Mouse (Mus musculus) gastrocnemius, adult 8-10 months (tissue): ENCODE measurements around the gene Ube2l3. TPM values are rescaled to one million over a fixed set of nuclear protein-coding genes. Genes with fewer than 3 reads are reported as not detected.

Experiments used
- microRNA-seq: library from miRNA; unstranded; fragments of <30 nt; microRNA quantifications from one replicate; pipeline ENCODE4 v1.2.0, GENCODE M21; 2022
- total RNA-seq, 4 experiments: library from RNA; stranded (reverse); gene quantifications; 2 replicates each; pipeline ENCODE4 v1.2.4; 2022

Gene Ube2l3
- total RNA-seq, 4 experiments from 2014 or later: 119 to 134 (median 127) TPM

Small RNA genes within 50 kb of the gene (microRNA-seq; reads per million reads assigned to microRNA genes)
- gene Mir130b (12.5 reads per million, percentile 8 among the genes with 10 or more reads in this experiment), gene Mir301b (not detected)

Other genes starting within 250 kb of the Ube2l3 start
- 100 to 1,000 TPM in 1 of 4 experiments, 10 to 100 TPM in 3; 85.8 to 100 (median 93.0) TPM for gene Mapk1, start 219.3 kb downstream of the Ube2l3 start, total RNA-seq
- 1 to 10 TPM in 2 of 4 experiments, under 1 TPM in 2; 0.46 to 1.7 (median 0.99) TPM for gene Ypel1, start 133.0 kb downstream of the Ube2l3 start, total RNA-seq
- gene Ppil2, start 91.4 kb downstream of the Ube2l3 start, total RNA-seq: 10 to 100 TPM; 23.1 to 27.9 (median 25.0) TPM
- gene 2610318N02Rik, start 77.5 kb downstream of the Ube2l3 start, total RNA-seq: not detected
- 1 to 10 TPM; 2.9 to 5.3 (median 3.7) TPM for gene Sdf2l1, start 70.3 kb downstream of the Ube2l3 start, total RNA-seq
- under 1 TPM in 1 of 4 experiments, not detected in 3; 0.22 TPM for gene Ydjc, start 58.0 kb downstream of the Ube2l3 start, total RNA-seq
- gene Ccdc116, start 55.4 kb downstream of the Ube2l3 start, total RNA-seq: under 1 TPM in 1 of 4 experiments, not detected in 3; 0.10 TPM
- gene Rimbp3, start 6.0 kb upstream of the Ube2l3 start, total RNA-seq: under 1 TPM in 2 of 4 experiments, not detected in 2; 0.05 TPM
- 1 to 10 TPM; 1.1 to 1.5 (median 1.4) TPM for gene Hic2, start 30.9 kb upstream of the Ube2l3 start, total RNA-seq
- under 1 TPM in 3 of 4 experiments, not detected in 1; 0.58 to 0.91 (median 0.74) TPM for gene Tmem191c, start 73.4 kb upstream of the Ube2l3 start, total RNA-seq
- not detected for gene Serpind1, start 128.7 kb upstream of the Ube2l3 start, total RNA-seq
- gene Snap29, start 203.3 kb upstream of the Ube2l3 start, total RNA-seq: 10 to 100 TPM; 17.1 to 21.0 (median 18.9) TPM
- gene Pi4ka, start 203.7 kb upstream of the Ube2l3 start, total RNA-seq: 10 to 100 TPM; 21.0 to 24.0 (median 22.1) TPM
- 10 to 100 TPM; 20.9 to 29.2 (median 22.4) TPM for gene Crkl, start 249.3 kb upstream of the Ube2l3 start, total RNA-seq